Mouse (Mus musculus) limb, embryonic 14.5 days (tissue): ENCODE measurements at regions not wholly inside any gene's neighbourhood (a gene's known extent, or its start where the extent isn't known, plus 50 kb on each side); places are given as distances from the start of the nearest gene placed in this dataset.

Experiments used
- ATAC-seq: fragments of 200-750 bp; cut with Nextera tagmentation; 2 replicates; pipeline ENCODE4 v1.8.0; 2017; ENCODE audit warnings: low read depth, moderate number of reproducible peaks, moderate TSS enrichment; ENCODE audit not compliant: low FRiP score
- DNase-seq: peaks from one replicate; pipeline ENCODE4 v3.0.0-alpha.2; 2015; ENCODE audit warnings: low spot score
- H3K27ac ChIP-seq: fragments of 300-500 bp; sonication (generic); replicated peaks from 2 replicates; pipeline ENCODE4 v1.5.1; 2014; ENCODE audit warnings: low read depth, mild to moderate bottlenecking, low read length, moderate library complexity, mixed read lengths
- H3K27me3 ChIP-seq: fragments of 300-500 bp; sonication (generic); 2 replicates; pipeline ENCODE4 v1.6.1; 2014; ENCODE audit warnings: low read length, mixed read lengths; ENCODE audit not compliant: control insufficient read depth, insufficient read depth
- H3K36me3 ChIP-seq: fragments of 300-500 bp; sonication (generic); 2 replicates; pipeline ENCODE4 v1.6.1; 2014; ENCODE audit warnings: mild to moderate bottlenecking, low read length, moderate library complexity, mixed read lengths; ENCODE audit not compliant: control insufficient read depth, insufficient read depth
- H3K4me1 ChIP-seq: fragments of 300-500 bp; sonication (generic); 2 replicates; pipeline ENCODE4 v1.6.1; 2014; ENCODE audit warnings: antibody characterized with exemption, low read length, mixed read lengths; ENCODE audit not compliant: control insufficient read depth, insufficient read depth
- H3K4me2 ChIP-seq: fragments of 300-500 bp; sonication (generic); replicated peaks from 2 replicates; pipeline ENCODE4 v1.6.1; 2014; ENCODE audit warnings: low read depth, mild to moderate bottlenecking, low read length, moderate library complexity; ENCODE audit not compliant: severe bottlenecking
- H3K4me3 ChIP-seq: fragments of 300-500 bp; sonication (generic); replicated peaks from 2 replicates; pipeline ENCODE4 v1.5.1; 2014; ENCODE audit warnings: low read length
- H3K9ac ChIP-seq: fragments of 300-500 bp; sonication (generic); 2 replicates; pipeline ENCODE4 v1.6.1; 2014; ENCODE audit warnings: mild to moderate bottlenecking, low read depth, low read length, moderate library complexity; ENCODE audit not compliant: severe bottlenecking
- H3K9me3 ChIP-seq: fragments of 300-500 bp; sonication (generic); 2 replicates; pipeline ENCODE4 v1.6.1; 2016; ENCODE audit warnings: low read length; ENCODE audit not compliant: control insufficient read depth
- POLR2A ChIP-seq: fragments of 200-500 bp; IDR thresholded peaks from 2 replicates; pipeline ENCODE4 v1.8.0; 2012; ENCODE audit warnings: inconsistent platforms, mild to moderate bottlenecking, moderate library complexity, borderline replicate concordance; ENCODE audit not compliant: insufficient read depth, insufficient read length; ENCODE audit errors: extremely low read depth
- WGBS: fragments of 180-500 bp; shearing (Covaris S2); extraction: QIAGEN DNeasy Blood & Tissue Kit; methylation state at CpG from one replicate; pipeline ENCODE4 v1.1.7; 2014; 5-methylcytosine and 5-hydroxymethylcytosine counted together

- ATAC-seq: no peak
- H3K36me3 ChIP-seq: no peaks in the 10 kb centered on the region
Measured at GRCm38 (mm10) chr16:49965528-49966250, 165.4 kb downstream of the Cd47 start.

GRCm38 (mm10) chr16:49966251-49966588 is 165.9 kb downstream of the Cd47 start:
- no peak for DNase-seq
- ATAC-seq: no peak
- no peaks in the 10 kb centered on the region for H3K36me3 ChIP-seq

More at GRCm38 (mm10) chr16:49965528-49966250, 165.4 kb downstream of the Cd47 start:
- H3K4me1 ChIP-seq: no peaks in the 10 kb centered on the region
- WGBS: 42% methylated on average over 7 of the region's 7 CpGs
- TF ChIP-seq POLR2A: no peak
- H3K9ac ChIP-seq: no peak overlapping the region
- no peak overlapping the region for H3K4me3 ChIP-seq
- DNase-seq: no peak
- H3K4me2 ChIP-seq: no peak overlapping the region
- no peak overlapping the region for H3K27ac ChIP-seq
- no peaks in the 10 kb centered on the region for H3K27me3 ChIP-seq
- no peaks in the 10 kb centered on the region for H3K9me3 ChIP-seq

GRCm38 (mm10) chr16:49967110-49967509 is 166.8 kb downstream of the Cd47 start:
- no peaks in the 10 kb centered on the region for H3K4me1 ChIP-seq

More at GRCm38 (mm10) chr16:49966251-49966588, 165.9 kb downstream of the Cd47 start:
- H3K9ac ChIP-seq: no peak overlapping the region
- WGBS: 49% methylated on average over 2 of the region's 2 CpGs
- no peak overlapping the region for H3K27ac ChIP-seq
- H3K4me2 ChIP-seq: no peak overlapping the region
- H3K9me3 ChIP-seq: no peaks in the 10 kb centered on the region
- no peaks in the 10 kb centered on the region for H3K27me3 ChIP-seq
- TF ChIP-seq POLR2A: no peak
- no peak overlapping the region for H3K4me3 ChIP-seq
- no peaks in the 10 kb centered on the region for H3K4me1 ChIP-seq

GRCm38 (mm10) chr16:49968291-49968870 is 168.0 kb downstream of the Cd47 start:
- ATAC-seq (no peak), DNase-seq (no peak)
- no peak for TF ChIP-seq POLR2A
- no peaks in the 10 kb centered on the region for H3K36me3 ChIP-seq
- H3K9ac ChIP-seq: no peak overlapping the region
- H3K4me1 ChIP-seq: no peaks in the 10 kb centered on the region
- 79% methylated on average over 4 of the region's 4 CpGs for WGBS
- H3K4me2 ChIP-seq: no peak overlapping the region
- H3K27me3 ChIP-seq: no peaks in the 10 kb centered on the region
- H3K4me3 ChIP-seq: no peak overlapping the region
- no peaks in the 10 kb centered on the region for H3K9me3 ChIP-seq
- no peak overlapping the region for H3K27ac ChIP-seq

More at GRCm38 (mm10) chr16:49967110-49967509, 166.8 kb downstream of the Cd47 start:
- no peak for DNase-seq
- 82% methylated on average over 7 of the region's 7 CpGs for WGBS
- Histone ChIP-seq H3K27ac (no peak overlapping the region), H3K4me2 (no peak overlapping the region), H3K4me3 (no peak overlapping the region), H3K36me3 (no peaks in the 10 kb centered on the region), H3K27me3 (no peaks in the 10 kb centered on the region), H3K9ac (no peak overlapping the region), H3K9me3 (no peaks in the 10 kb centered on the region)
- ATAC-seq: no peak
- TF ChIP-seq POLR2A: no peak

GRCm38 (mm10) chr16:49969035-49969434 is 168.7 kb downstream of the Cd47 start:
- Histone ChIP-seq H3K9ac (no peak overlapping the region), H3K9me3 (no peaks in the 10 kb centered on the region), H3K4me2 (no peak overlapping the region), H3K4me1 (no peaks in the 10 kb centered on the region), H3K27me3 (no peaks in the 10 kb centered on the region), H3K4me3 (no peak overlapping the region), H3K36me3 (no peaks in the 10 kb centered on the region), H3K27ac (no peak overlapping the region)
- no peak for TF ChIP-seq POLR2A
- WGBS: 91% methylated on average over 4 of the region's 4 CpGs
- DNase-seq (no peak), ATAC-seq (no peak)
